Mouse (Mus musculus): Measurements from ENCODE around the gene Ankrd13a.

DNA sequence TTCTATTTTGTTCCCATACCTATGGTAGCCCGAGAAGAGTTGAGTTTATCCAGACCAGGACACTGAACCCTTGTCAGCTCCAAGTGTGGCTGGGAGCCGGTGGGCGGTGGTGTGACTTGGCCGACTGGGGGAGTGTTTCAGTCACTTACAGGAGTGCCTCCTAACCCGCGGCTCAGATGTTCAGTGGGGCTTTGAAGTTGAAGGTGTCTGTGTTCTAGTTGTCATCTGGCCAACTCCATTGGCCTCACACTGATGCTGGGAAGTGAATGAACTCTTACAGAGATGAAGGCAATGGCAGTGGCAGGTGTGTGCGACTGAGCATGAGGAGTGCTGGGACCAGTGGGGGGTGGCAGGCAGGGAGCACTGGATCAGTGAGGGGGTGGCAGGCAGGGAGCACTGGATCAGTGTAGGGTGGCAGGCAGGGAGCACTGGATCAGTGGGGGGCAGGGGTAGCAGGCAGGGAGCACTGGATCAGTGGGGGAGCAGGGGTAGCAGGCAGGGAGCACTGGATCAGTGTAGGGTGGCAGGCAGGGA, 5.5 kb downstream of the Ankrd13a start:
- TF ChIP-seq CTCF (IDR thresholded peaks at IDR 0.05 in 2 of 3, conservative IDR thresholded peaks at IDR 0.05 in 1 of 3; ENCODE audit: control insufficient read depth in 1 of 3, insufficient read depth in 1 of 3, low read depth in 2 of 3, low read length in 3 of 3, poor library complexity in 1 of 3, severe bottlenecking in 1 of 3) (no peak), POLR2A (IDR thresholded peaks at IDR 0.05; ENCODE audit: control insufficient read depth in 1 of 2, insufficient read depth in 1 of 2, low read depth in 1 of 2, low read length in 2 of 2, poor library complexity in 1 of 2) (no peak), ZNF384 (IDR thresholded peaks at IDR 0.05; ENCODE audit: low read depth, low read length) (no peak), MEF2A (IDR thresholded peaks at IDR 0.05; ENCODE audit: extremely low read depth, insufficient replicate concordance, low read depth, low read length, poor library complexity, severe bottlenecking) (no peak), HCFC1 (IDR thresholded peaks at IDR 0.05; ENCODE audit: low read depth, low read length) (no peak), CHD2 (IDR thresholded peaks at IDR 0.05; ENCODE audit: low read length) (no peak), BHLHE40 (IDR thresholded peaks at IDR 0.05; ENCODE audit: borderline replicate concordance, low read depth, low read length) (no peak), ZC3H11A (IDR thresholded peaks at IDR 0.05; ENCODE audit: low read depth, low read length) (no peak), SIN3A (IDR thresholded peaks at IDR 0.05; ENCODE audit: low read length) (no peak)

Measured in MEL (cell line).